Mouse (Mus musculus) thymus, postnatal 10 days (tissue): Measurements from ENCODE around the gene Aph1b.
"Not testable (repeated sequence)": the region's sequence is repeated elsewhere in the genome, so short reads cannot be mapped to it uniquely, and the experiment has no call there.

ENCODE experiments used
- DNase-seq, 2 experiments: peaks; one replicate each; pipeline ENCODE4 v3.0.0; 2021; ENCODE audit warnings: low spot score in 2 of 2

Aph1b gene

GRCm38 (mm10) chr9:66795464-66796324 is at the start of gene Aph1b:
Gene Aph1b, minus strand, starts transcription at chr9:66795490.
- peak; percentile 84 to 85 for DNase-seq

- no peak for DNase-seq
These were observed 39.8 kb upstream of the Aph1b start for GRCm38 (mm10) chr9:66835097-66835480.

- peak; percentile 97 to 98 for DNase-seq
These were observed 39.2 kb upstream of the Aph1b start, which contains the start of gene Aph1c for GRCm38 (mm10) chr9:66834318-66835096. Gene Aph1c, minus strand, starts transcription at chr9:66834726.

GRCm38 (mm10) chr9:66833851-66834250 is 38.6 kb upstream of the Aph1b start:
- no peak for DNase-seq

- DNase-seq, result no peak
These were observed 37.1 kb upstream of the Aph1b start for GRCm38 (mm10) chr9:66832366-66832908.

GRCm38 (mm10) chr9:66825990-66826389 is 30.7 kb upstream of the Aph1b start:
- peak in 1 of 2 experiments; percentile 38 for DNase-seq

- peak in 1 of 2 experiments; percentile 9 for DNase-seq
These were observed 27.0 kb upstream of the Aph1b start for GRCm38 (mm10) chr9:66822255-66822654.

- no peak for DNase-seq
These were observed 25.7 kb upstream of the Aph1b start for GRCm38 (mm10) chr9:66820996-66821395.

GRCm38 (mm10) chr9:66813392-66813791 is 18.1 kb upstream of the Aph1b start:
- DNase-seq, result peak in 1 of 2 experiments; percentile 15

- not testable (repeated sequence) for DNase-seq
These were observed 10.7 kb upstream of the Aph1b start for GRCm38 (mm10) chr9:66805951-66806350.

- DNase-seq, result no peak
These were observed 6.7 kb upstream of the Aph1b start for GRCm38 (mm10) chr9:66801947-66802346.

- DNase-seq, result no peak
These were observed 1.4 kb upstream of the Aph1b start, which contains the start of gene Gm10647 for GRCm38 (mm10) chr9:66796739-66797138. Gene Gm10647, plus strand, starts transcription at chr9:66797039.

GRCm38 (mm10) chr9:66794629-66795463 is 444 bp downstream of the Aph1b start:
- DNase-seq, result no peak

GRCm38 (mm10) chr9:66787821-66788220 is 7.5 kb downstream of the Aph1b start:
- DNase-seq, result peak in 1 of 2 experiments; percentile 29

- DNase-seq, result peak in 1 of 2 experiments; percentile 35
These were observed 10.7 kb downstream of the Aph1b start for GRCm38 (mm10) chr9:66784552-66784951.

- no peak for DNase-seq
These were observed 24.6 kb downstream of the Aph1b start for GRCm38 (mm10) chr9:66770701-66771100.

- DNase-seq, result no peak
These were observed 26.0 kb downstream of the Aph1b start for GRCm38 (mm10) chr9:66769275-66769674.

GRCm38 (mm10) chr9:66768721-66769120 is 26.6 kb downstream of the Aph1b start:
- no peak for DNase-seq

GRCm38 (mm10) chr9:66760991-66761390 is 34.3 kb downstream of the Aph1b start:
- no peak for DNase-seq

GRCm38 (mm10) chr9:66752849-66753248 is 42.4 kb downstream of the Aph1b start:
- DNase-seq, result no peak

- no peak for DNase-seq
These were observed 46.9 kb downstream of the Aph1b start for GRCm38 (mm10) chr9:66748390-66748789.
